Mouse (Mus musculus) liver, adult 2 months (tissue): ENCODE measurements around the gene Mpp3.

Source experiments
- CTCF ChIP-seq: fragments of 200-500 bp; IDR thresholded peaks from 2 replicates; pipeline ENCODE4 v1.5.1; 2011; ENCODE audit warnings: low read depth, low read length, control low read depth
- POLR2A ChIP-seq: fragments of 200-500 bp; IDR thresholded peaks from 2 replicates; pipeline ENCODE4 v1.6.1; 2011; ENCODE audit warnings: low read length, control low read depth; ENCODE audit not compliant: insufficient read depth; ENCODE audit errors: extremely low read depth

DNA sequence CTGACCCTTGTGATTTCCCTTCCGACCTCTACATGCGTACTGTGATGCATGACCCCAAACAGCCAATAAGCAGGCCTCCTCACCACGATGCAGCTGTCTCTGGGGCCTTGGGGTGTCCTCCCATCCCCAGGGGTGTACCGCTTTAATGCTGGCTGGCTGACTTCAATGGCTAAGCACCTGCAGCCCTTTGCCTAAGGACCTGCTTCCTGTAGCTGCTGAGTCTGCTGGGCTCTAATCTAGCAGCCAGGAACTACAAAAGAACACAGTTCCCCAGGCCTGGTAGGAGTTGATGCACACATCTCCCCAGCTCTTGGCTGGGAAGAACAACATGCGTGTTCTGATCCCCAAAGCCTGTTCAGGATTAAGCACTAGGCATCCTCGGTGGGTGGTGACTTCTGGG, 12.8 kb downstream of the Mpp3 start:
- TF ChIP-seq CTCF (no peak), POLR2A (no peak)
